Mouse (Mus musculus) cortical plate, adult 2 months (tissue): ENCODE data around the gene Tmem38b.

Experiments used
- CTCF ChIP-seq: fragments of 200-500 bp; IDR thresholded peaks from 2 replicates; pipeline ENCODE4 v1.5.1; 2011; ENCODE audit warnings: mild to moderate bottlenecking, control low read depth, low read length; ENCODE audit not compliant: insufficient read depth; ENCODE audit errors: extremely low read depth
- POLR2A ChIP-seq: fragments of 200-500 bp; IDR thresholded peaks from 2 replicates; pipeline ENCODE4 v1.6.1; 2011; ENCODE audit warnings: mild to moderate bottlenecking, low read length, control low read depth; ENCODE audit not compliant: insufficient read depth; ENCODE audit errors: extremely low read depth

GRCm38 (mm10) chr4:53832321-53832720, 6.5 kb downstream of the Tmem38b start:
- TF ChIP-seq CTCF, result no peak
- no peak for TF ChIP-seq POLR2A
